Mouse (Mus musculus) lung, embryonic 14.5 days (tissue): ENCODE results near the gene Slit1. TPM values are rescaled to one million over a fixed set of nuclear protein-coding genes. Genes with fewer than 3 reads are reported as not detected.

ENCODE experiments used
- ATAC-seq: fragments of 200-750 bp; cut with Nextera tagmentation; 2 replicates; pipeline ENCODE4 v1.8.0; 2017; ENCODE audit warnings: mild to moderate bottlenecking, moderate TSS enrichment, moderate library complexity; ENCODE audit not compliant: insufficient read depth
- DNase-seq: peaks from one replicate; pipeline ENCODE4 v3.0.0-alpha.2; 2015
- H3K27ac ChIP-seq: fragments of 300-500 bp; sonication (generic); 2 replicates; pipeline ENCODE4 v1.5.1; 2014; ENCODE audit warnings: low read depth, mild to moderate bottlenecking, moderate library complexity
- H3K27me3 ChIP-seq: fragments of 300-500 bp; sonication (generic); 2 replicates; pipeline ENCODE4 v1.6.1; 2014; ENCODE audit warnings: low read length, control low read depth; ENCODE audit not compliant: insufficient read depth
- H3K36me3 ChIP-seq: fragments of 300-500 bp; sonication (generic); 2 replicates; pipeline ENCODE4 v1.6.1; 2014; ENCODE audit warnings: control low read depth; ENCODE audit not compliant: insufficient read depth
- H3K4me1 ChIP-seq: fragments of 300-500 bp; sonication (generic); 2 replicates; pipeline ENCODE4 v1.6.1; 2014; ENCODE audit warnings: antibody characterized with exemption, control low read depth; ENCODE audit not compliant: insufficient read depth
- H3K4me2 ChIP-seq: fragments of 300-500 bp; sonication (generic); 2 replicates; pipeline ENCODE4 v1.6.1; 2014; ENCODE audit warnings: mild to moderate bottlenecking
- H3K4me3 ChIP-seq: fragments of 300-500 bp; sonication (generic); 2 replicates; pipeline ENCODE4 v1.5.1; 2014; ENCODE audit warnings: low read depth, low read length
- H3K9ac ChIP-seq: fragments of 300-500 bp; sonication (generic); 2 replicates; pipeline ENCODE4 v1.6.1; 2014
- H3K9me3 ChIP-seq: fragments of 300-500 bp; sonication (generic); 2 replicates; pipeline ENCODE4 v1.6.1; 2016; ENCODE audit warnings: low read depth, low read length, control low read depth
- CTCF ChIP-seq: IDR thresholded peaks from 2 replicates; pipeline ENCODE4 v1.5.1; 2016; ENCODE audit warnings: antibody characterized with exemption, low read depth
- WGBS: fragments of 180-500 bp; shearing (Covaris S2); extraction: QIAGEN DNeasy Blood & Tissue Kit; methylation state at CpG from one replicate; pipeline ENCODE4 v1.1.7; 2014; 5-methylcytosine and 5-hydroxymethylcytosine counted together
- polyA plus RNA-seq: library from polyadenylated mRNA; unstranded; fragments of >200 nt; fragmentation: Nextera tagmentation; extraction: Ambion mirVana; gene quantifications from 2 replicates; pipeline ENCODE4 v1.2.1, GENCODE M21; 2014

The Slit1 gene
- polyA plus RNA-seq, 1 experiment from 2014 or later, result 0.24 TPM

DNA sequence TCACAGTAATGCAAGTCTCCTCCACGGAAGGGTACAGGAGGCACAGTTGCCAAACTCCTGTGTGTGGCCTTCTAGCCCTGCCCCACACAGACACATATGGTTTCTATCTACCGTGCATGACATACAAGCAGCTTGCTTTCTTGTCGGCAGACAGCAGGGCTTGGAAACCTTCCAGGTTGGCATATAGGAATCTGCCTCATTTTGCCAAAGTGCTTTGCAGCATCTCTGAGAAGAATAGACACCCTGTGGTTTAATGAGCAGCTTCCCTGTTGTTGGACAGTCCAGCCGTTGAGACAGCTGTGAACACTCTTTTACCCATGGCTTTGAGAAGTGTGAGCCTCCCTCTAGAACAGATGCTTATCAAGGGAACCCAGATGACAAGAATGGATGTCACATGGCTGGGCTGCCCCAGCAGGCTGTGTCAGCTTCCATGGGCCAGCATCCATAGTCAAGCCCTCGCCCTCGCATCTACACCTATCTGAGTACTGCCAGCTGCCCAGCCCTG lies 125.3 kb downstream of the Slit1 start:
- 39% methylated on average over 6 of the region's 6 CpGs for WGBS
- TF ChIP-seq CTCF, result no peak
- H3K9me3 ChIP-seq, result no peaks in the 10 kb centered on the region
- DNase-seq, result peak; percentile 33
- 0 out of 2 replicates have a peak, but pooled peaks have one; percentile 31 for ATAC-seq
- no peak overlapping the region for H3K4me2 ChIP-seq
- no peaks in the 10 kb centered on the region for H3K36me3 ChIP-seq
- no peak overlapping the region for H3K4me3 ChIP-seq
- H3K27ac ChIP-seq, result no peak overlapping the region
- no peak overlapping the region for H3K9ac ChIP-seq
- H3K27me3 ChIP-seq, result no peaks in the 10 kb centered on the region
- 0 out of 2 replicates have a peak, but pooled peaks cover 4% of the 10 kb centered on the region for H3K4me1 ChIP-seq

DNA sequence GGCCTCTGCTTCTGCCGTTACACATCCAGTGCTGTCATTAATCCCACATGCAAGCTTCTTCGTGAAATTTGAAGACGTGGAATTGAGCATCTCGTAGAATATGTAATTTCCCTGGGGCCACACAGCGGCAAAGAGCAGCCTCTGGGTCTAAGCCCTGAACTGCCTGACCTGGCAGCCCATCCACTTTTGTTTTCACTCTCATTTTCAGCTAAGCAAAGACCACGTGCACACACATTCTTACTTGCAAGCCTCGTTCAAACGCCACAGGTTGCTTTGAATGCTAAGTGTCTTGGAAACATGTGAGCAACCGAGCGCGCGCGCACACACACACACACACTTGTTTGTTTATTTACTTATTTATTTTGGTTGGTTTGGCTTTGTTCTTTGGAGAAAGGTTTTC lies 126.4 kb downstream of the Slit1 start:
- no peak overlapping the region for H3K4me2 ChIP-seq
- H3K36me3 ChIP-seq, result no peaks in the 10 kb centered on the region
- no peak for ATAC-seq
- 0 out of 2 replicates have a peak, but pooled peaks cover 4% of the 10 kb centered on the region for H3K4me1 ChIP-seq
- no peak overlapping the region for H3K27ac ChIP-seq
- no peak overlapping the region for H3K4me3 ChIP-seq
- H3K27me3 ChIP-seq, result no peaks in the 10 kb centered on the region
- 74% methylated on average over 13 of the region's 13 CpGs for WGBS
- H3K9me3 ChIP-seq, result no peaks in the 10 kb centered on the region
- DNase-seq, result no peak
- H3K9ac ChIP-seq, result no peak overlapping the region
- no peak for TF ChIP-seq CTCF

DNA sequence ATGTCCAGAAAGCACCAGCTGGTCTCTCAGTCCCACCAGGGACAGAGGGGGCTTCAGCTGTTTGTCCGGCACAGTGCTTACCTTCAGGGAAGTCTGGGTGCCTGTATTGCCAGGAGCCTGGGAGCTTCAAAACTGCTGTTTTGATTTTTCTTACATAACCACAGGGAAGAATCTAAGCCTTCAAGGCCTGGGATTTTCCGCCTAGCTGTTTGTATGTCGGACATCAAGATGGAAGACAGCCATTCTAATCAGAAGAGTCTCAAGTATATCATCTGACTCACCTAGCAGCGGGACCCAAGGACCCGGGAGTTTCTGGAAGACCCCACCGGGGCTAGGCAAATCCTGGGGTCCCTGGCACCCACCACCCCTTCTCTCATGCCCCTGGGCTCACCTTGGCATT lies 127.2 kb downstream of the Slit1 start:
- Histone ChIP-seq H3K27me3 (no peaks in the 10 kb centered on the region), H3K9ac (no peak overlapping the region; the same call in 1 of the 2 replicates), H3K36me3 (no peaks in the 10 kb centered on the region), H3K27ac (no peak overlapping the region), H3K9me3 (no peaks in the 10 kb centered on the region), H3K4me2 (no peak overlapping the region), H3K4me1 (0 out of 2 replicates have a peak, but pooled peaks cover 4% of the 10 kb centered on the region), H3K4me3 (no peak overlapping the region)
- TF ChIP-seq CTCF, result no peak
- DNase-seq, result no peak
- no peak for ATAC-seq
- 77% methylated on average over 6 of the region's 6 CpGs for WGBS

DNA sequence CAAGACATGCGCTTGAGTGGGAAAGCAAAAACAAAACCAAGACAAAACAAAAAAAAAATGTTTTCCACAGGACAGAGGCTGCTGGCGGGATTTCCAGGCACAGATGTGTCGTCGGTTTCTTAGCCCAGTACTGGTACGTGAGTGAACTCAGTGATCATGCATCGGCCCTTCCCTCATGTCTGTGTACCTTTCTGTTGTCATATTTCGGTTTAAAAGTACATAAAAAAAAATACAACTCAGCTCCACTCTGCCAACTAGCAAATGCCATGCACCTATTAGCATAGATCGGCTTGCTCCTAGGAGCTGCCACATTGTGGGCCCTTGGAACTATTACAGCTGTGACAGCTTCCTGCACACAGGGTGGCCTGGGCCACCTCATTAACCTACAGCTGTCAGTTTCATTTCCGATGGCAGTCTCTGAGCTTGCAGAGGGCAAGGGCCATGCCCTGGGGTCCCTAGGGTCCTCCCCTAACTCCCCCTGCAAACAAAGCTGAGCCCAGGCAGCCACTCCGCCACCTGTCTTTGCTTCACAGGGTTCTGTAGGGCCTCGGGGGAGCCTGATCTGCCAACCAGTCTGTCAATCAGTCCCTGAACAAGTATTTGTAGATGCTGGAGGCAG lies 127.8 kb downstream of the Slit1 start:
- DNase-seq, result no peak
- no peak for TF ChIP-seq CTCF
- H3K9me3 ChIP-seq, result no peaks in the 10 kb centered on the region
- H3K4me1 ChIP-seq, result 0 out of 2 replicates have a peak, but pooled peaks cover 4% of the 10 kb centered on the region
- H3K36me3 ChIP-seq, result no peaks in the 10 kb centered on the region
- H3K27ac ChIP-seq, result no peak overlapping the region
- no peak for ATAC-seq
- no peak overlapping the region for H3K9ac ChIP-seq
- no peak overlapping the region for H3K4me3 ChIP-seq
- WGBS, result 54% methylated on average over 11 of the region's 11 CpGs
- no peaks in the 10 kb centered on the region for H3K27me3 ChIP-seq
- H3K4me2 ChIP-seq, result no peak overlapping the region

DNA sequence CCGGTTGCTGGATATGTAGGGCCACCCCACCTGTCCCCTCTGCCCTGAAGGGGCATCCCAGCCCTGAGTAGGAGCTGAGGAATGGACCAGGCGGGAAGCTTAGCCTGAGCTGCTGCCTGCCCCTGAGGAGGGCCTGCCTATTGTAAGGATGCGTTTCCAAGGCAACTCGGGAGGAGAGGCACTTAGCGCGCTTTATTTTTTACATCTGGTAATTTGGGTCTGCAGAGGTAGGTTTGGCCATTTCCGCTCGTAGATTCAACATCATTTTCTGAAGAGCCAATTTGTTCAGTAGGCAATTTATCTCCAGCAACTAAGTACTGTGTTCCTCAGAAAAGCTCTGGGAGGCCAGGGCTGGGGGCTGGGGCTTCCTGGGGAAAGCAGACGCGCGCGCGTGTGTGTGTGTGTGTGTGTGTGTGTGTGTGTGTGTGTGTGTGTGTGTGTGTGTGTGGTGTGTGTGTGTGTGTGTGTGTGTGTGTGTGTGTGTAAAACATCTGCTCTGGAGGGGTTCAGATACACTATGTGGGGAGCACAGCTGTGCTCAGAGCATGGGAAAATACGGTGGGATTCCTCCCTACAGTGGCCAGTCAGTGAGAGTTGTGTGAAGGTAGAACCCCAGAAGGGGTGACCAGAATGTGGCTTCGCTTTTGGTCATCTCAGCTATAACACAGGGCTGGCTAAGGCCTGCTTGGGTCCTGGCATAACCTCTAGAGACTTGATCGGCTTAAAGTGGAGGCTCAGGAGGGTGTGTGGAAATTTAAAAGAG lies 130.0 kb downstream of the Slit1 start:
- WGBS, result 39% methylated on average over 16 of the region's 16 CpGs
- Histone ChIP-seq H3K9ac (no peak overlapping the region), H3K4me2 (no peak overlapping the region), H3K36me3 (no peaks in the 10 kb centered on the region), H3K4me3 (no peak overlapping the region), H3K27me3 (no peaks in the 10 kb centered on the region), H3K4me1 (0 out of 2 replicates have a peak, but pooled peaks cover 1% of the 10 kb centered on the region), H3K9me3 (no peaks in the 10 kb centered on the region), H3K27ac (no peak overlapping the region)
- no peak for TF ChIP-seq CTCF
- DNase-seq (peak; percentile 31), ATAC-seq (no peak)

DNA sequence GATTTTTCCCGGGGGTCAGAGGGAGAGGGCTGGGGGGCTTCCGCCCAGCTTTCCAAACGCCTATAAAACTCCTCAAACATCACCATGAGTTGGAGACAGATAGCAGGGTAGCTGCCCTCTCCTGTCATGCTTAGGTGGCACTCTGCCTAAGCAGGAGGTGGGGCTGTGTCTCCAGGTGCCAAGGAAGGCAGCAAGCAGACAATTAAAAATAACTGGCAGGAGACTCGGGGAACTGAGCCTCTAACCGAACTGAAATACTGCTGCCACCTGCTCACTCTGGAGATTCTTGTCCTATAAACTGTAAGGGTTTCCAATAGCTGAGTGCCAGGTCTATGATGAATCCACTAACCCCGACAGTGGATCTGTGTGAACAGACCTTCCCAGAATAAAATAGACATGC lies 131.8 kb downstream of the Slit1 start:
- H3K9me3 ChIP-seq, result no peaks in the 10 kb centered on the region
- no peaks in the 10 kb centered on the region for H3K4me1 ChIP-seq
- no peak overlapping the region for H3K4me3 ChIP-seq
- H3K27ac ChIP-seq, result no peak overlapping the region
- 77% methylated on average over 6 of the region's 6 CpGs for WGBS
- ATAC-seq (no peak), DNase-seq (no peak)
- no peaks in the 10 kb centered on the region for H3K36me3 ChIP-seq
- H3K4me2 ChIP-seq, result no peak overlapping the region
- no peak overlapping the region for H3K9ac ChIP-seq
- no peak for TF ChIP-seq CTCF
- no peaks in the 10 kb centered on the region for H3K27me3 ChIP-seq

DNA sequence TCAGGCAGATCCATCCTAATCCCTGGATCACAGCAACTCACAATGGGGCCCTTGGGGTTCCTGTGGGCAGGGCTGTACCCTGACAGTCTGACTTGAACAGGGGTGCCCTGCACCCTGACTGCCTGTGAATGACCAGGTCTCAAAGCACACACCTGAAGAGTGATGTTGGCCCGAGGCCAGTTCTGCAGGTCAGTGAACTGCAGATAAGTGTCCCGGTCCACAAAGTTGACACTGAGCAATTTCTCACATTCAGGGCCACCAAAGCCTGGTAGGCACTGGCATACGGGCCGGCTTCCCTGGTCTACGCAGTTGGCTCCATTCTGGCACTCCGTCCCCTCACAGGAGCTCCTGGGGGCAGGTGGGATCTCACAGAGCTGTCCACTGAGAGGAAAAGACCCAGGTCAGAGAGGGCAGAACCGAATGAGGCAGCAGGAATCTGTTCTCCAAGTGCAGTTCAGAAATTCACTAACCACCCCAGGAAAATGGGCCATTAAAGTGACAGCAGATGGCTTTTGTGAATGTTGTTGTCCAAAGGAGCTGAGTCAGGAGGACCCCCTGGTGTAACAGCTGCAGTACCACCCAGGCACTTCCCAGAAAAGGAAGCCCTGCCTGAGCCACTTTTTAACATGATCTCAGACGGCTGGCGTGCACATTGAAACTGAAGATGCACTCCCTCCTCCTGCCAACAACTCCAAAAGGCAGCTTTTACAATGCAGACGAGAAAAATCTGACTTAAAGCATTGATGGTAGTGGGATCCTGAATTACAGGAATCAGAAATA lies 137.1 kb downstream of the Slit1 start:
- Histone ChIP-seq H3K27me3 (no peaks in the 10 kb centered on the region), H3K4me2 (no peak overlapping the region), H3K36me3 (no peaks in the 10 kb centered on the region), H3K9me3 (no peaks in the 10 kb centered on the region), H3K4me1 (no peaks in the 10 kb centered on the region), H3K27ac (no peak overlapping the region), H3K9ac (no peak overlapping the region), H3K4me3 (no peak overlapping the region)
- TF ChIP-seq CTCF, result no peak
- WGBS, result 69% methylated on average over 10 of the region's 10 CpGs
- ATAC-seq (no peak), DNase-seq (no peak)
